Mouse (Mus musculus): ENCODE data around the gene Ccdc153. TPM values are rescaled to one million over a fixed set of nuclear protein-coding genes. Genes with fewer than 3 reads are reported as not detected.

The Ccdc153 gene
- polyA plus RNA-seq, 1 experiment: not detected

GRCm38 (mm10) chr9:44209416-44209815, 31.1 kb upstream of the Ccdc153 start:
- TF ChIP-seq FLI1 (IDR thresholded peaks at IDR 0.05; ENCODE audit: low read length): no peak
- no peak for TF ChIP-seq GATA1 (IDR thresholded peaks at IDR 0.05; ENCODE audit: borderline replicate concordance, low read length)
- Histone ChIP-seq H3K4me3 (replicated peaks) (no peak overlapping the region), H3K9me3 (peaks cover 12% of the 10 kb centered on the region; the same call in 1 of the 2 replicates), H3K27me3 (replicated peaks) (no peaks in the 10 kb centered on the region), H3K4me1 (peaks cover 63% of the 10 kb centered on the region), H3K36me3 (replicated peaks; ENCODE audit: low read length) (peaks cover 64% of the 10 kb centered on the region)

GRCm38 (mm10) chr9:44212406-44212805, 28.1 kb upstream of the Ccdc153 start:
- TF ChIP-seq GATA1 (IDR thresholded peaks at IDR 0.05; ENCODE audit: borderline replicate concordance, low read length) (no peak), FLI1 (IDR thresholded peaks at IDR 0.05; ENCODE audit: low read length) (no peak)
- Histone ChIP-seq H3K27me3 (replicated peaks) (no peaks in the 10 kb centered on the region), H3K36me3 (replicated peaks; ENCODE audit: low read length) (peaks cover 42% of the 10 kb centered on the region), H3K4me3 (replicated peaks) (no peak overlapping the region), H3K4me1 (peaks cover 36% of the 10 kb centered on the region), H3K9me3 (peaks cover 5% of the 10 kb centered on the region; the same call in 1 of the 2 replicates)

- H3K27me3 ChIP-seq (replicated peaks): no peaks in the 10 kb centered on the region
- peak overlapping the region; percentile 69 for H3K4me3 ChIP-seq (replicated peaks)
- peaks cover 37% of the 10 kb centered on the region for H3K36me3 ChIP-seq (replicated peaks; ENCODE audit: low read length)
- H3K9me3 ChIP-seq: peaks cover 5% of the 10 kb centered on the region; the same call in 1 of the 2 replicates
- no peak for TF ChIP-seq FLI1 (IDR thresholded peaks at IDR 0.05; ENCODE audit: low read length)
- TF ChIP-seq GATA1 (IDR thresholded peaks at IDR 0.05; ENCODE audit: borderline replicate concordance, low read length): no peak
- H3K4me1 ChIP-seq: peaks cover 31% of the 10 kb centered on the region
Measured at GRCm38 (mm10) chr9:44213538-44213937, 26.9 kb upstream of the Ccdc153 start.

- H3K36me3 ChIP-seq (replicated peaks; ENCODE audit: low read length): peaks cover 46% of the 10 kb centered on the region
- TF ChIP-seq GATA1 (IDR thresholded peaks at IDR 0.05; ENCODE audit: borderline replicate concordance, low read length): no peak
- TF ChIP-seq FLI1 (IDR thresholded peaks at IDR 0.05; ENCODE audit: low read length): no peak
Measured at GRCm38 (mm10) chr9:44225993-44226392, 14.5 kb upstream of the Ccdc153 start.

GRCm38 (mm10) chr9:44231609-44232008, 8.9 kb upstream of the Ccdc153 start:
- no peaks in the 10 kb centered on the region for H3K27me3 ChIP-seq (replicated peaks)
- peak overlapping the region; percentile 97 for H3K4me3 ChIP-seq (replicated peaks)
- TF ChIP-seq FLI1 (IDR thresholded peaks at IDR 0.05; ENCODE audit: low read length) (no peak), GATA1 (IDR thresholded peaks at IDR 0.05; ENCODE audit: borderline replicate concordance, low read length) (no peak)
- H3K4me1 ChIP-seq: peaks cover 64% of the 10 kb centered on the region
- H3K36me3 ChIP-seq (replicated peaks; ENCODE audit: low read length): peaks cover 34% of the 10 kb centered on the region
- H3K9me3 ChIP-seq: no peaks in the 10 kb centered on the region

More at GRCm38 (mm10) chr9:44225993-44226392, 14.5 kb upstream of the Ccdc153 start:
- Histone ChIP-seq H3K4me3 (replicated peaks) (peak overlapping the region; percentile 89), H3K27me3 (replicated peaks) (no peaks in the 10 kb centered on the region), H3K9me3 (no peaks in the 10 kb centered on the region), H3K4me1 (peaks cover 88% of the 10 kb centered on the region)

- Histone ChIP-seq H3K27me3 (replicated peaks) (no peaks in the 10 kb centered on the region), H3K4me1 (peaks cover 51% of the 10 kb centered on the region), H3K4me3 (replicated peaks) (peak overlapping the region; percentile 97), H3K9me3 (no peaks in the 10 kb centered on the region), H3K36me3 (replicated peaks; ENCODE audit: low read length) (peaks cover 22% of the 10 kb centered on the region)
- TF ChIP-seq FLI1 (IDR thresholded peaks at IDR 0.05; ENCODE audit: low read length) (no peak), GATA1 (IDR thresholded peaks at IDR 0.05; ENCODE audit: borderline replicate concordance, low read length) (no peak)
Measured at GRCm38 (mm10) chr9:44233021-44233801, 7.3 kb upstream of the Ccdc153 start.

GRCm38 (mm10) chr9:44233802-44234478, 6.5 kb upstream of the Ccdc153 start, which contains the start of gene Cbl:
Gene Cbl, minus strand, starts transcription at chr9:44234049.
- H3K9me3 ChIP-seq: no peaks in the 10 kb centered on the region
- H3K36me3 ChIP-seq (replicated peaks; ENCODE audit: low read length): peaks cover 18% of the 10 kb centered on the region
- peaks cover 44% of the 10 kb centered on the region for H3K4me1 ChIP-seq
- peak within 1 kb of the TSS; percentile 97 for H3K4me3 ChIP-seq (replicated peaks)
- TF ChIP-seq FLI1 (IDR thresholded peaks at IDR 0.05; ENCODE audit: low read length): no peak
- TF ChIP-seq GATA1 (IDR thresholded peaks at IDR 0.05; ENCODE audit: borderline replicate concordance, low read length): no peak
- H3K27me3 ChIP-seq (replicated peaks): no peaks in the 10 kb centered on the region

GRCm38 (mm10) chr9:44234479-44235427, 5.7 kb upstream of the Ccdc153 start:
- no peaks in the 10 kb centered on the region for H3K9me3 ChIP-seq
- peaks cover 42% of the 10 kb centered on the region for H3K4me1 ChIP-seq
- peaks cover 10% of the 10 kb centered on the region for H3K36me3 ChIP-seq (replicated peaks; ENCODE audit: low read length)
- peak overlapping the region; percentile 97 for H3K4me3 ChIP-seq (replicated peaks)
- H3K27me3 ChIP-seq (replicated peaks): no peaks in the 10 kb centered on the region
- TF ChIP-seq FLI1 (IDR thresholded peaks at IDR 0.05; ENCODE audit: low read length): no peak
- TF ChIP-seq GATA1 (IDR thresholded peaks at IDR 0.05; ENCODE audit: borderline replicate concordance, low read length): no peak

GRCm38 (mm10) chr9:44236601-44237000, 3.9 kb upstream of the Ccdc153 start:
- peaks cover 15% of the 10 kb centered on the region for H3K27me3 ChIP-seq (replicated peaks)
- TF ChIP-seq FLI1 (IDR thresholded peaks at IDR 0.05; ENCODE audit: low read length) (no peak), GATA1 (IDR thresholded peaks at IDR 0.05; ENCODE audit: borderline replicate concordance, low read length) (no peak)
- H3K36me3 ChIP-seq (replicated peaks; ENCODE audit: low read length): peaks cover 4% of the 10 kb centered on the region
- peaks cover 45% of the 10 kb centered on the region for H3K4me1 ChIP-seq
- no peak overlapping the region for H3K4me3 ChIP-seq (replicated peaks)
- peaks cover 3% of the 10 kb centered on the region for H3K9me3 ChIP-seq

All from megakaryocyte, embryonic 14.5 days (primary cell).